Mouse (Mus musculus): ENCODE measurements around the gene Fv1.

DNA sequence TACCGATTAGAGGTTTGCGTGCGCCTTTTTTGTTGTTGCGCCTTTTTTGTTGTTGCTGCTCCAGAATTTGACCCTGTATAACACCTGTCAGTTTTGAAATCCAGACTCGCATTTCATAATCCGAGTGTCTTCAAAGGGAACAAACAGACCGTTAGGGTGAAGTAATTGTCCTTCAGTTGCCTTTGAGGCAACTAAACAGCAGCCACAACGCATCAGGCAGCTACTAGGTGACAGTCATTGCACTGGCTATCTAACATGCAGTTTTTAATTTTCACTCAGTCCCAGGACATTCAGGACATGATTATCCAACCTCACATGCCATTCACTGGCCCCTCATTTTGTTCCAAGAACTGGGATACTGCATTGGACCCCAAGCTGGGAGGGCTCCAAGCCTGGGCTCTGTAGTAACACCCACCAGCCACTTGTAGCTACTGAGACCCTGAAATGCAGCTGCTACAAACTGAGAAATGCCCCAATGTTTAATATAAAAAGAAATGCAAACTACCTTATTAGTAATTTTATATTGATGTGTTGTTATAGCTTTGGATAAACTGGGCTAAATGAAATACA is 36.4 kb downstream of the Fv1 start:
- TF ChIP-seq POLR2A (IDR thresholded peaks at IDR 0.05; ENCODE audit: low read depth, low read length): no peak
- TF ChIP-seq CTCF (conservative IDR thresholded peaks at IDR 0.05; ENCODE audit: insufficient read depth, insufficient read length, low read depth, low read length): no peak
